Mouse (Mus musculus) heart, adult 18-20 months (tissue): ENCODE measurements around the gene Rnf121. TPM values are rescaled to one million over a fixed set of nuclear protein-coding genes. Genes with fewer than 3 reads are reported as not detected.

Experiments used
- DNase-seq, 2 experiments: peaks; one replicate each; pipeline ENCODE4 v3.0.0; 2021 to 2022; ENCODE audit warnings: mixed read lengths in 1 of 2
- total RNA-seq, 2 experiments: library from RNA; stranded (reverse); gene quantifications; 2 replicates each; pipeline ENCODE4 v1.2.3; 2021

Gene Rnf121
- total RNA-seq, 2 experiments from 2014 or later, result 24.5 TPM

GRCm38 (mm10) chr7:101999461-102000151 lies 65.7 kb downstream of the Rnf121 start:
- DNase-seq, result no peak

GRCm38 (mm10) chr7:101998194-101998927 lies 66.9 kb downstream of the Rnf121 start:
- peak; percentile 88 to 91 for DNase-seq

- no peak for DNase-seq
Observed at GRCm38 (mm10) chr7:101994241-101994640, 71.0 kb downstream of the Rnf121 start.

GRCm38 (mm10) chr7:101985081-101985480 lies 80.2 kb downstream of the Rnf121 start:
- no peak for DNase-seq

GRCm38 (mm10) chr7:101982735-101983134 lies 82.5 kb downstream of the Rnf121 start:
- no peak for DNase-seq

- peak; percentile 72 to 75 for DNase-seq
Observed at GRCm38 (mm10) chr7:101974505-101974904, 90.8 kb downstream of the Rnf121 start.

GRCm38 (mm10) chr7:101973730-101974129 lies 91.5 kb downstream of the Rnf121 start:
- DNase-seq, result no peak

GRCm38 (mm10) chr7:101971721-101972120 lies 93.5 kb downstream of the Rnf121 start:
- no peak for DNase-seq

- DNase-seq, result peak; percentile 88 to 89
Observed at GRCm38 (mm10) chr7:101970821-101971461, 94.3 kb downstream of the Rnf121 start.

GRCm38 (mm10) chr7:101970429-101970775 lies 94.9 kb downstream of the Rnf121 start:
- DNase-seq, result peak; percentile 95

GRCm38 (mm10) chr7:101969694-101970428 lies 95.4 kb downstream of the Rnf121 start:
- peak; percentile 88 to 93 for DNase-seq

Other genes starting within 250 kb of the Rnf121 start
- gene Phox2a, start 247.2 kb downstream of the Rnf121 start, total RNA-seq, result under 1 TPM; 0.18 to 0.27 TPM
- 100 to 1,000 TPM; 184 to 200 TPM for gene Inppl1, start 227.2 kb downstream of the Rnf121 start, total RNA-seq
- 1 to 10 TPM; 5.0 to 7.5 TPM for gene Folr2, start 208.3 kb downstream of the Rnf121 start, total RNA-seq
- 10 to 100 TPM; 16.8 to 17.2 TPM for gene Anapc15, start 201.8 kb downstream of the Rnf121 start, total RNA-seq
- gene Folr1, start 194.7 kb downstream of the Rnf121 start, total RNA-seq, result not detected
- gene Lamtor1, start 159.6 kb downstream of the Rnf121 start, total RNA-seq, result 100 to 1,000 TPM; 117 TPM
- gene Tomt, start 159.1 kb downstream of the Rnf121 start, total RNA-seq, result not detected
- 1 to 10 TPM; 4.1 to 5.7 TPM for gene Lrrc51, start 131.6 kb downstream of the Rnf121 start, total RNA-seq
- 10 to 100 TPM; 89.0 to 95.0 TPM for gene Numa1, start 131.4 kb downstream of the Rnf121 start, total RNA-seq
- gene Il18bp, start 46.8 kb downstream of the Rnf121 start, total RNA-seq, result 10 to 100 TPM in 1 of 2 experiments, 1 to 10 TPM in 1; 7.4 to 11.9 TPM
- 1 to 10 TPM; 4.9 to 6.9 TPM for gene Xndc1, start within 50 bp of the Rnf121 start, total RNA-seq
- under 1 TPM; 0.44 to 0.74 TPM for gene Xntrpc, start 244 bp upstream of the Rnf121 start, total RNA-seq
- gene Trpc2, start 17.6 kb upstream of the Rnf121 start, total RNA-seq, result under 1 TPM; 0.15 to 0.90 TPM
- 100 to 1,000 TPM; 268 to 300 TPM for gene Art1, start 36.3 kb upstream of the Rnf121 start, total RNA-seq
- gene Art5, start 44.0 kb upstream of the Rnf121 start, total RNA-seq, result 10 to 100 TPM; 15.2 to 22.8 TPM
- not detected for gene Chrna10, start 51.4 kb upstream of the Rnf121 start, total RNA-seq
- 10 to 100 TPM; 31.0 to 35.4 TPM for gene Nup98, start 144.7 kb upstream of the Rnf121 start, total RNA-seq
- 10 to 100 TPM; 77.6 to 82.5 TPM for gene Pgap2, start 144.7 kb upstream of the Rnf121 start, total RNA-seq
- 10 to 100 TPM; 19.6 to 26.9 TPM for gene Rhog, start 190.6 kb upstream of the Rnf121 start, total RNA-seq
- 10 to 100 TPM; 20.7 to 25.8 TPM for gene Stim1, start 202.3 kb upstream of the Rnf121 start, total RNA-seq